Mouse (Mus musculus): Measurements from ENCODE around the gene Usp6nl.

The Usp6nl gene

DNA sequence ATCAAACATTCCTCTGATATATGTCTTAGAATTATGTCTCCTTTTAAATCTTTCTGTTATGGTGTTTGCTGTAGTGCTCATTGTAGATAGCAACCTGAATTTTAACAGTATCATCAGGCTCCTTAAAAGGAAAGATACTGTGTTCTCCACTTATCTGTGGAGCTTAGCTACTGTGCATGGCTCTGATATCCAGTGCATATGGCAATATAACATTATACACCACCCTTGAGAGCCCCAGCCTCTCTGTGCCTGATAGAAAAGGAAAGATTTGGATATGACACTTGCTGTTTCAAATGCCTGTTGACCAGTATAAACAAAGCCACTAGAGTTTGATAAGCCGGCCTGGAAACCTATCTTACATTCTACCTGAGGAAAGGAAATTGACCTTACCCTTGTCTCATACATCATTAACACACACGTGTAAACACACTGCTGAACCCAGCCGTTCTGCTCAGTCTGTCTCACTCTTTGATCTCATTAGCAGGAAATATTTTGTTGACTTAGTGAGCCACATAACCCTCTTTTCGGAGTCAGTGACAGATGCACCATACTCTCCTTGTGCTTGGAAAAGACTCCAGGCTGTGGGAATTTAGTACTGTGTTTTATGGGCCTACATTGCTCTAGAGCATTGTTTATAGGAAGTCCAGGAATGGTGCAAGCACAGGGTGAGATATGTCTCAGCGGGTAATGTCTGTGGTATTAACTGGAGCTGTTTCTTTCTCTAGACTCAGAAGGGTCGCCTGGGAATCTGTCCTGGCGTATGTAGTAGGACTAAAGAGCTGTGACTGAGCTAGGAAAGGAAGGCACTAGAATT is 9.1 kb downstream of the Usp6nl start:
- DNase-seq (ENCODE audit: low read depth, low spot score), result no peak

DNA sequence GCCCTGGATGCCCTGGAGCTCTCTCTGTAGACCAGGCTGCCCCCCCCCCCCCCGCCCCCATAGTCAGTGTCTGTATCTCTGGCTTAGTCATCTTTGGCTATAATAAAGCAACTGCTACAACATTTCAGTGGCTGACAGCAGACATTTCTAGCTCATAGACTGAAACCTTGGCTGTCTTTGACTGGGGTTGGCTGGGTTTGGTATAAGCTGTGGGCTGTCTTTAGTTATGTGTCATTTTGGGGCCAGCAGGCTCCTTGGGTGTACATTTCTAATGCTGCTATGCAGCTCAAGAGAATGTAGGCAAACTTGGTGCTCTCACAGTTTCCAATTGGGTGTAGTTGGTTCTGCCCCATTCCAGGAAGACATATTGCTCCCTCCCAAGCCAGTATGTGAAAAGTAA is 11.1 kb downstream of the Usp6nl start:
- DNase-seq (ENCODE audit: low read depth, low spot score), result no peak

DNA sequence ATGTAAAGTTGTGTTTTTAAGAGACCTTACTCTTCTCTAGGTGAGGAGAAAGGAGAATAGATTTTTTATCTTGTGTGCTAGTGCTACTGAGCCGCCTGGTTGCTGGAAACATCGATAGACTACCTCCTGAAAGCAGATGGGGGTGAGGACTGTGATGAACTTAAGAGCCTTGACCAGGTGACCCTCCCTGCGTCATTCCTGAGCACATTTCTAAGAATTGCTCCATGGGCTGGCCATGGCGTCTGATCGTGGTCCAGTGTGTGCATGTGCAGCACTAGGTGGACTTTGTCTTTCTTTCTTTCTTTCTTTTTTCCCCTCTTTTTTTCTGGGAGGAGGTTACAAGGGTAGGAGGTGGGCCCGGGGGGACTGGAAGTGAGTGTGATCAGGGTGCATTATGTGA is 11.5 kb downstream of the Usp6nl start:
- DNase-seq (ENCODE audit: low read depth, low spot score), result no peak

DNA sequence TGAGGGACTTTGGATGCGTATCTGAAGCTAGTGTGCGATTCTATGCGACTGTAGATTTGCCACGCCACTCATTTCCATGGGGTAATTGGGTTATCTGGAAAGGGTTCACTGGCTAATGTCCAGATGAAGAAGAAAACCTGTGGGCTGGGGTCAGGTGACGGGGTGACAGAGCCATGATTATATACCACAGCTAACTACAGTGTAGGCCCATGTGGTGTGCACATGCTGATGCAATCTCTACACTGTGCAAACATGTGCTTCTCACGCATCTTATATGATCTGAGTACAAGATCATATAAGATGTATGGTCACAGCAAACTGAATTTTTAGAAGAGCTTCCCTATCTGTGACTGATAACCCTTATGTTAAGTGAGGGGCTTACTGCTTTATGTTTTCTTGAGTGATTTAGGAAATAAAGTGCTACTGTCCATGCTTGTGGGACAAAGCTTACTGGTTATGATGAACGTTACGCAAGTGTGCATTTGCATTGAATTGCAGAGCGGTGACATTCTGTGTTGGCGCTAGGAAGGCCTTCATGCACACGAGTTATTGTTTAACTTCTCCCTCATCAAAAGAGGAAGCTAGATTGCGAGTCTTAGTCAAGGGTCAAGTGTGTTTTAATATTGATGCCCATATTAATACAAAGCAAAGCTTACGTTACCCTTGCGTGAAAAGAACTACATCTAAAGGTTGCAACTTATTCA is 12.7 kb downstream of the Usp6nl start:
- DNase-seq (ENCODE audit: low read depth, low spot score), result no peak

DNA sequence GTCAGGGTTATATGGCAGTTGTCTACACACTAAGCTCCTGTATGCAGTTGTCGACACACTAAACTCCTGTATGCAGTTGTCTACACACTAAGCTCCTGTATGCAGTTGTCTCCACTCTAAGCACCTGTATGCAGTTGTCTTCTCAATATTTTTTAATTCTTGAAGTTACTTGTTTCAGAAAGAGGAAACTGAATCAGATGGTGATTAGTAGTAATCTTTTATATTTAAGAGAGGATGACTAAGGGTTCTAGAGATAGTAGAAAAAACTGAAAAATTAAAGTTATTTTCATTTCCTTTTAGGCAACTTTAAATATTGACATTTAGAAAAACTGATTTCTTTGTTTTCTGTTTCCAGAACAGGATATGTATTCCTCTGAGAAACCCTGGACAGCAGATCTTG is 13.5 kb downstream of the Usp6nl start:
- no peak for DNase-seq (ENCODE audit: low read depth, low spot score)

DNA sequence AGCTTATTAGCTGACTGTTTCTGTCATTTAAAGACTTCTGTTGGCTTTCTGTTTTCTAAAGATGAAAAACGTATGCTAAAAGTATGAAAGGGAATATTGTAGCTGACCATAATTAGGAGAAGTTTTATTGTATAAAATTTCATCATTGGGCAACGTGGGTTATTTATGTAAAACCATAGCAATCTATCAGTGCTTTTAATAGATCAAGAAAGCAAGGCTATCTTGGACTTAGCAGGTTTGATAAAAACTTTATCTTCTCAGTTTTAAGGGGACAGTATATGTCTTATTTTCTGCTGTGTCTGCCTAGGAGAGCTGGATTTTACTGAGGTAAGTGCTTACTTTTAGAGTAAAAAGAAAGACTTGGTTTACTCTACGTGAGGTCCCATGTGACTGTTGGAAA is 14.2 kb downstream of the Usp6nl start:
- no peak for DNase-seq (ENCODE audit: low read depth, low spot score)

DNA sequence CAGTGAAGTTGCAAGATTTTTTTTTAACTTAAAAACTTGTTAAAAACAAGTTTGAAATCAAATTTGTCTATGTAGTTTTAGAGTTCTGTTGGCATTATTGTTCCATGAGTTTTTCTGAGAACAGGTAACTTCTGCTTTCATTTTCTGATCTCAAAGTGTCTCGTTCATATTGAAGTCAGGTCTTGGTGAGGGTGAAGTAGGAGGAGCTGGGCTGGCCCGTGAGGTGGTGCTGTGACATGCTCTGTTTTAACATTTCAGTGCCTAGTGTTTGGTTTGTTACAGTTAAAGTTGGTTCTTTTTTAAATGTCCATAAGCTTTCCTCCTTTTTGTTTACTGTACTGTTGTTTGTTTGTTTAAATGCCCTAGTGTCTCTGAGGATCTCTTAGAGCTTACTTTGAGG is 15.0 kb downstream of the Usp6nl start:
- DNase-seq (ENCODE audit: low read depth, low spot score), result no peak

DNA sequence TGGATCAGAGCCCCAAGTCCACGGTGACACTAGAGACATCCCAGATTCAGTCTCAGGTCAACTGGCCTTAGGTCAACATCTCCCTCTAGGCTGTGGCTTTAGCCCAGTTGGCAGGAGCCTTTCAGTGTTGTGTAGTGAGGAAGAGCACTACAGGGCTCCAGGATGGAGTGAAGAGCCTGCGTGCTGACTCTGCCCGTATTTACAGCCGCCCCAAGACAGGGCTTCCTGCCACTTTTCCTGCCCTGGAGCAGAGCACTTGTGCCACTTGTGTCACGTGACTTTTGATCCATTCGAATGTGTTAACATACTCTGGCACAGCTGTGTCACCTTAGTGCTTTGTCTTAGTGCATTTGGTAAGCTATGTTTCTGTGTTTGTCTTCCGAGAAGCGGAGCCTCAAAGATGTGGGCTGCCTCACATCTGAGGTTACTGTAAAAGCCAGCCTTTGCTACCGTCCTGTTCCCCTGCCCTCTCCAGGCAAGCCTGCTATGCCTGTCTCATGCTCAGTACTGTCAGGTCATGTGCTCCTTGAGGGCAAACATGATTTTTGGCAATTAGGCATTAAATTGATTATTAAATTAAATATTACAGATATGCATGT is 15.7 kb downstream of the Usp6nl start:
- DNase-seq (ENCODE audit: low read depth, low spot score), result no peak

DNA sequence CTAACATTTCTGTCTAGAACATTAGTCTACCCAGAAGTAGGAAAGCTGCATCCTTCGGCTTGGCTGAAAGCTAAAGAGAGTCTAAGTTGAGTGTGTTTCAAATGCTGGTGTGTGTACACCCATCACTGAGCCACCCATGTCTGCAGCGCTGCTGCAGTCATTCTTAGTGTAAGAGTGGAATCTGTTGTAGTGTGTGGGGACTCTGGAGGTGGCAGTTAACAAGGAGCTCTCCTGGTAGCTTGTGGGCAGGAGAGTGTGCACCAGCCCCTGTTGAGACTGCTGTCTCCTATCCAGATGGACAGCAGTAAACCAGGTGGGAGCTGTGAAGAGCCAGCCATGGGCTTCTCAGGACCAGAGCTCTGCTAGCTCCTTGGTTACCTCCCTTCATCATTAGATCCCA is 18.0 kb downstream of the Usp6nl start:
- no peak for DNase-seq (ENCODE audit: low read depth, low spot score)

DNA sequence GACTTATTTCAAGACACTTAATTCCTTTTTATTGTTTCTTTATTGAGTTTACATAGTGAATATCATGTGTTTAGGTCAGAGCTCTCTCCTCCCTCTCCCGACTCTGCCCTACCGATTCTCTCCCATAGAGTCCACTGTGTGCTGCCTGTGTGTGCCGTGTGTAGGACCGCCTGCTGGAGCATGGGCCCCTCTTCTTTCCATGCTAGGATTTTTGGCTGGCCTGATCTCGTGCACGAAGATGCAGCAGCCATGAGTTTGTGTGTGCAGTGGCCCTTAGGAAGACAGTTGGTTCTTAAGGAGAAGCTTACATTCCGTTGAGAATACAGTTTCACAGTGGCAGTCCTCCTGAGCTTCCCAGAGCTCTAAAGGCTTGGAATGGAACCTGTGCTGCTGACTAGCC is 19.0 kb downstream of the Usp6nl start:
- no peak for DNase-seq (ENCODE audit: low read depth, low spot score)

DNA sequence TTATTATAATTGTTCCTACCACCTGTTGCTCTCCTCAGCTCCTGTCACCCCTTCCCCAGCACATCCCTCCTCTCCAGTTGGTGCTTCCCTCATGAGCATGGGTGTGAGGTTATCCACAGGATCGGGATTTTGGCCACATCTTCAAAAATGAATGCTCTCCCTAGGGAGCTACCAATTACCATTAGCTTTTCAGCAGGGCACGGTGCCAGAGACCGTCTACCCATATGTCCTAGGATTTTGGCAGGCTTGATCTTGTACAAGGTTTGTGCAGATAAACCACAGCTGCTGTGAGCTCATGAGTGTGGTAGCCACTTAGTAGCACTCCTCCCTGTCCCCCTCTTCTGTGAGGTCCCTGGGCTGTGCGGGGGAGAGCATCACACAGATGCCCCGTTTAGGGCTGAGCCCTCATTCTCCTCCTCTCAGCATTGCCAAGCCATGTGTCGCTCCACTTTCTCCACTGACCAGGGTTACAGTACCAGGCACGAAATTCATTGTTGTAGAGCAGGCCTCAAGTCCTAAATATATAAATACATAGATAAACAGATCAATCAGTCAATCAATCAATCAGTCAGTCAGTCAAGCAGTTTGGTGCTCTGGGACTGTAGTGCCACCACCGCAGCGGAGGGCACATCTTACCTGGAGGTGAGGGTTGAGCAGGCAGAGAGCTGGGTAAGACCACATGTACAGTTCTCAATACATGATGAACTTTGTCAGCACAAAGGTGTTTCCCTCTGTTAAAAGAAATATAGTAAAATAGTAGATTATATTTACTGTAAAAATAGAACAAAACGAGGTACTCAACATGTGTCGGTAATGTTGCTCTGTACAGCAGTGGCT is 27.0 kb downstream of the Usp6nl start:
- DNase-seq (ENCODE audit: low read depth, low spot score), result no peak

DNA sequence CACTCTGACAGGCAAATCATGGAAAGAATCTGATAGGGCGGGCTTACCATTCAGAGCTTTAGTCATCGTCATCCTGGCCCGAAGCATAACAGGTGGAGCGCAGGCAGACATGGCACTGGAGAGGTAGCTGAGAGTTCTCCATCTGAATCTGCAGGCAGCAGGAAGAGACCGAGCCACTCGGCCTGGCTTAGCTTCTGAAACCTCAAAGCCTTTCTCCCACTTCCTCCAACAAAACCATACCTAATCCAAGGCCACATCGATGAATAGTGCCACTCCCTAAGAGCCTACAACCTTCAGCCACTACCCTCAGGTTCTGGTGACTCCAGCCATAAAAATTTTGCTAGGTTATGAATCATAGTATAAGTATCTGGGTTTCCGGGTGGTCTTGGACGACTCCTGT is 27.7 kb downstream of the Usp6nl start:
- DNase-seq (ENCODE audit: low read depth, low spot score), result no peak

DNA sequence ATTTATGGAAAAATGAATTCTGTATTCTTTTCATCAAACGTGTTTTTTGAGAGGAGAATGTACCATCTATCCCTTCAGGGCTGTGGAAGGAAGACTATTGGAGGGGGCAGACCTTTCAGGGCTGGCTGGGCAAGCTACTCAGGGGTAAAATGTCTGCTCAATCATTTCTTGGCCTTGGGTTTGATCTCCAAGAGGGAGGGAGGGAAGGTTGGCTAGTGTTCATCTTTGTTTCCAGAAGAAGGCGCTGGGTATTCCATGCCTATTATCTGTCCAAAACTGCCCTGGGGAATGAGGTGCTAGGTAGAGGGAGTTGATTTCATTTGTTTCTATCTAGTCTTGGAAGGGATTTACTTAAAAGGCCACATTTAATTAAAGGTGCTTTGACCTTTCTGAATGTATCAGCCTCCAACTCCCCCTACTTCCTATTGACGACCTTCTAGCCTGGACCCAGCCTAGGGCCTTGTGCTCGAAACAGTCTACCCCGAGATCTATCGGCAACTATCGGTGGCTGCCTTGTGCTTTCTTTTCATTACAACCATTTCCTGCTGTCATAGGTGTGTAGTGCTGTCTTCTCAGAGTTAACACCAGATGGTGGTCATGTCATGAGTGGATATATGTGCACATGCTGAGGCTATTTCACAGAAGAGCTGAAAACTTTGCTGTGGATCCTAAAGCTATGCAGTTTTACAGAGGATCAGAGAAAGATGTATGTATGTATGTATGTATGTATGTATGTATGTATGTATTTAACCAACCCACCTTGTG is 28.6 kb downstream of the Usp6nl start:
- no peak for DNase-seq (ENCODE audit: low read depth, low spot score)

DNA sequence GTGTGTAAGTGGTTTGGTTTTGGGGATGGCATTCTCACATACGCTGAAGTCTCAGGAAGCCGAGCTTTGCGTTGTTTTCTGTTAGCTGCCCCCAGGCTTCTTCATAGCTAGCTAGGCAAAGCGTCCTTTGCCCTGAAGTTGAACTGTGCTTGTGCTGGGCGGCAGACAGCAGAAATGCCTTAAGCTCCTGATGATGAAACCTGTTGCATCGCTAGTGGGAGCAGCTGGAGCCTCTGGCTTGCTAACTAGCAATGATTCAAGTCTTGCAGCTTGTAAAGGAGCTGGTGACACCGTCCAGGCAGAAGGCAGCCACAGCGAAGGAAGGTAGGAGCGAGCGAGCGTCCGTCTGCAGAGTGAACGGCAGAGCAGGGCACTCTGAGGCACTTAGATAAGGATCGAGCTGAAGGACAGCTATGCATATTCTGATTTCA is 30.1 kb downstream of the Usp6nl start:
- DNase-seq (ENCODE audit: low read depth, low spot score), result no peak

DNA sequence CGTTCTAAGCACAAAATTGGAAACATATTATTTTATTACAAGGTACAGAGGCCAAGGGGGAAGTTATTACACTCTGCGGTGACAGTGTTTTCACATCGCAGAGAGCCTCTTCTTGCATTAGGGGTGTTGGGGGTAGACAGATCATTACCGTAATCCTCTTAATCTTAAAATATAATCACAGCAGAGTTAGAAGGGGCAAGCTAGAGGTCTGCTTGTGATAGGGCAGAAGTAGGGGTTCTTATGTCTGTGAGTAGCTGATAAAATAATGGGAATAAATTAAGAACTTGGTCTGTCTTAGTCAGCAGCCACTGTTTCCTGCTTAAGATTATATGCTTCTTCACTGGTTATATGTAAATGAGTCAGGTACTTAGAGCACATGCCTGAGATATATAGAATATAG is 30.6 kb downstream of the Usp6nl start:
- no peak for DNase-seq (ENCODE audit: low read depth, low spot score)

DNA sequence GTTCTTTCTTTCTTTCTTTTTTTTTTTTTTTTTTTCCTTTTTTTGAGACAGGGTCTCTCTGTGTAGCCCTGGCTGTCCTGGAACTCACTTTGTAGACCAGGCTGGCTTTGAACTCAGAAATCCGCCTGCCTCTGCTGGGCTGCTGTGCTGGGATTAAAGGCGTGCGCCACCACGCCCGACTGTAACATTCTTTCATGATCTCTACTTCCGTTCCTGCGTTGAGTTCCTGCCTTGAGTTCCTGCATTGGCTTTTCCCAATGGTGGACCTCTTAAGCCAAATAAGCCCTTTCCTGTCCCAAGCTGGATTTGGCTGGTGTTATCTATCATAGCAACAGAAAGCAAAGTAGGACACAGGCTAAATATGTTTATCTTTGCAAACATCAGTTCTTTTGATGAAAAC is 34.8 kb downstream of the Usp6nl start:
- DNase-seq (ENCODE audit: low read depth, low spot score), result no peak

DNA sequence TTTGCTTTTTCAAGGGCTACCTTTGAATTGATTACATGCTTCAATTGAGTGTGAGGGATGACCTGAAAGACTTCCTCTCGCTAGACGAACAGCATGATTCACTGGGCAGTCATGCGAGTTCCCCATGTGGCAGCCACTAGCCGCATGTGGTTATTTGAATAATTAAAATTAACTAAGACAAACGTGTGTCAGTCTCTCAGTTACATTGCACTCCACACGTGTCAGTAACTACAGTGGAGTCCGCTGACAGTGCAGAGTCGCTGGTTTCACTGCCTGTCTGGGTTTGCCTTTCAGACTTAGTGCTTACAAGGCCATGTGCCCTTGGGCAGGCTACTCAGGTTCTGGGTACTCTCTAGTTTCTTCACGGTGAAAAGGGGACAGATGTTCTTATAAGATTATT is 37.2 kb downstream of the Usp6nl start:
- DNase-seq (ENCODE audit: low read depth, low spot score), result no peak

DNA sequence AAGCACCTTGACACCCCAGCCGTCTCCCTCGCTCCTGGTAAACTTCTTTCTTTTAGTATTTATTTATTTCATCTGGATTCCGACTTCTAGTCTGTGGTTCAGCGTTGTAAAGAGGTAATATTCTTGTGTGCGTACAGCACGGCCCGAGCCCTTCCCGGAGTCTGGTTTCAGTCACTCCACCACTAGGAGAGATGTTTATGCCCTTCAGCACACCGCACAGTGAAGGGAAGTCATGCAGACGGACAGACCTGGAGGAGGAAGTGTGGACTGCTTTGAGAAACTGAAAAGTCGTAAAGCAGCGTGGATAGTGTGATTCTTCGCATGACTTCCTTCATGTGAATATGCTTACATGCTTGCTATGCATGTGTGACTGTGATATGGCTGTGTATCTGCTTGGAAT is 40.7 kb downstream of the Usp6nl start:
- DNase-seq (ENCODE audit: low read depth, low spot score), result no peak

DNA sequence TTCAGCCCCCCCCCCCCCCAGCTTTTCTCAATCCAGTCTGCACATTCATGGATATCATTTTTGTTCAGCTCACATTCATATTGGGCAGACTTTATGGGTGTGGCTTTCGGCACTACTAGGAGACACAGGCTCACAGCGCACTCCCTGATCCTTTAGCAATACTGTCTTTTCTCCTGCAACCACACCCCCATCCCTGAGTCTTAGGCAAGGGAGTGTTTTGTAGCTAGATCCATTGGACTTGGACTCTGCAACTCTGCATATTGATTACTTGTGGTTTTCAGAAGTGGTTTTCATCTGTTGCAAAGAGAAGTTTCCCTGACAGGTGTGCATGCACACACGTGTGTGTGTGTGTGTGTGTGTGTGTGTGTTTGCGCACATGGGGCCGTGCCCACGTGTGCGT is 41.5 kb downstream of the Usp6nl start:
- DNase-seq (ENCODE audit: low read depth, low spot score), result no peak

DNA sequence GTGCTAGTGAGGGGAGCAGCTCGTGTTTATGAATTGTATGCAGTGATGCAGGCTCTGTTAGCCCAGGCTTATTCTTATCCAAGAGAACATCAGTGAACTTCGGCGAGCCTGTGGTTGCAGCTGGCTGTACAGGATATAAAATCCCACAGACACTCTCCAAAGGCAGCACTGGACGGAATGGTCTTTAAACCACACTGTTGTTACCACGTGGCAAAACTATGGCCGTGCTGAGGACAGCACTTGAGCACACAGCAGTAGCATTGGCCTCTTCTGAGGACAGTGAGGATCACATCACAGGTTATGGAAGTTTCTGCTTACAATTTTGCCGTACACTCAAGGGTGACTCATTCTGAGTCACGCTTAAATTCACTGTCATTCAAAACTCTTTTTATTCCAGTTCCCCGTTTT is 44.1 kb downstream of the Usp6nl start:
- no peak for DNase-seq (ENCODE audit: low read depth, low spot score)

DNA sequence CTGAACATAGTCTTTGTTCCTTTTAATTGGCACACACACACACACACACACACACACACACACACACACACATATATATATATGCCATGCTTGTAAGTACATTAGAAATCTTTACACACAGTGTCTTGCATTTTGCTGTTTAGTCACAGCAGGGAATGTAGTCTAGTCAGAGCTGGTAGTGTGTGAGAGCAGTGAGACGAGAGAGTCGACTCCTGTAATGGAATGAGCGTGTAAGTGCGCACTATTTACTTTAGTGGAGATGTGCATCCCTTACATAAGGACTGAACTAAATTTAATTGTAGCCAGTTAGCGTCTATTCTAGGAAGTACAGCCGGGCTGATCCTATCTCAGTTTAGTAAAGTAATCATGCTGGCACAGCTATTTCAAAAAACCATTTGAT is 44.5 kb downstream of the Usp6nl start:
- DNase-seq (ENCODE audit: low read depth, low spot score), result no peak
